Mouse (Mus musculus) heart, embryonic 12.5 days (tissue): Measurements from ENCODE around the gene Cenpn. TPM values are rescaled to one million over a fixed set of nuclear protein-coding genes. Genes with fewer than 3 reads are reported as not detected.

Experiments used
- polyA plus RNA-seq: library from polyadenylated mRNA; unstranded; fragments of >200 nt; fragmentation: Nextera tagmentation; extraction: Ambion mirVana; gene quantifications from 2 replicates; pipeline ENCODE4 v1.2.1, GENCODE M21; 2016

The Cenpn gene
- polyA plus RNA-seq, 1 experiment from 2014 or later, result 25.7 TPM

Other genes with a start within 250 kb of the Cenpn start
- 5.0 and 5.2 TPM in 2 replicates for gene Cdyl2, start 188.7 kb upstream of the Cenpn start, polyA plus RNA-seq
- gene Cmc2, start 275 bp upstream of the Cenpn start, polyA plus RNA-seq, result 112 and 114 TPM in 2 replicates
- 11.4 and 11.7 TPM in 2 replicates for gene Atmin, start 21.7 kb downstream of the Cenpn start, polyA plus RNA-seq
- gene 1700030J22Rik, start 57.2 kb downstream of the Cenpn start, polyA plus RNA-seq, result 1.0 and 1.1 TPM in 2 replicates
- gene Gcsh, start 71.8 kb downstream of the Cenpn start, polyA plus RNA-seq, result 69.9 and 75.4 TPM in 2 replicates
- gene Pkd1l2, start 160.7 kb downstream of the Cenpn start, polyA plus RNA-seq, result 0.11 TPM in 1 of 2 replicates, not detected in the other
- gene Bco1, start 174.1 kb downstream of the Cenpn start, polyA plus RNA-seq, result 0.08 and 0.34 TPM in 2 replicates
- 1.3 and 1.7 TPM in 2 replicates for gene Gan, start 236.4 kb downstream of the Cenpn start, polyA plus RNA-seq